In genomic region chr14:44009686-44010085, GRCm38 (mm10) we compare ENCODE assay signal across 39 mouse cellular contexts. TPM values are rescaled to one million over a fixed set of nuclear protein-coding genes. Genes with fewer than 3 reads are reported as not detected.
"Had no signal": no experiment of that assay in that cellular context is flagged by ENCODE, and none has a peak within 500 bp of the region (broad histone marks: within the 10 kb centered on the region; RNA-seq: fewer than 3 reads in every experiment).

No protein-coding gene starts in this region.

RNA-seq across cellular contexts. Expression of gene Ang6, which starts 7.6 kb away (rescaled TPM):
- total RNA-seq: left cerebral cortex, adult 8-10 months; left cerebral cortex, postnatal 10 days; left cerebral cortex, postnatal 14 days; left cerebral cortex, postnatal 25 days; left cerebral cortex, postnatal 36 days; left cerebral cortex, postnatal 4 days; liver, adult 2 months; megakaryocyte-erythroid progenitor cell, adult 5-6 weeks; midbrain, postnatal 0 days; monocyte, adult 5-6 weeks had no signal
- polyA plus RNA-seq: limb, embryonic 10.5 days; limb, embryonic 11.5 days; limb, embryonic 12.5 days; limb, embryonic 13.5 days; limb, embryonic 14.5 days; limb, embryonic 15.5 days; liver, adult 2 months; liver, embryonic 11.5 days; liver, embryonic 12.5 days; liver, embryonic 13.5 days; liver, embryonic 15.5 days; liver, postnatal 0 days; lung, adult 2 months; lung, embryonic 14.5 days; lung, embryonic 15.5 days; lung, embryonic 16.5 days; lung, postnatal 0 days; macrophage; midbrain, embryonic 10.5 days; midbrain, embryonic 11.5 days; midbrain, embryonic 12.5 days; midbrain, embryonic 13.5 days; midbrain, embryonic 14.5 days; midbrain, embryonic 15.5 days; midbrain, embryonic 16.5 days; midbrain, postnatal 0 days; myocyte; neural tube, embryonic 11.5 days; neural tube, embryonic 12.5 days had no signal

RNA-seq across cellular contexts. Expression of gene Ang5, which starts 52.8 kb away (rescaled TPM):
- total RNA-seq: left cerebral cortex, adult 8-10 months; left cerebral cortex, postnatal 10 days; left cerebral cortex, postnatal 14 days; left cerebral cortex, postnatal 25 days; left cerebral cortex, postnatal 36 days; left cerebral cortex, postnatal 4 days; liver, adult 2 months; megakaryocyte-erythroid progenitor cell, adult 5-6 weeks; midbrain, postnatal 0 days; monocyte, adult 5-6 weeks had no signal
- polyA plus RNA-seq: limb, embryonic 10.5 days; limb, embryonic 11.5 days; limb, embryonic 12.5 days; limb, embryonic 13.5 days; limb, embryonic 14.5 days; limb, embryonic 15.5 days; liver, adult 2 months; liver, embryonic 11.5 days; liver, embryonic 12.5 days; liver, embryonic 13.5 days; liver, embryonic 14.5 days; liver, embryonic 15.5 days; liver, embryonic 16.5 days; liver, postnatal 0 days; lung, adult 2 months; lung, embryonic 14.5 days; lung, embryonic 15.5 days; lung, embryonic 16.5 days; lung, postnatal 0 days; macrophage; midbrain, embryonic 10.5 days; midbrain, embryonic 11.5 days; midbrain, embryonic 12.5 days; midbrain, embryonic 13.5 days; midbrain, embryonic 14.5 days; midbrain, embryonic 15.5 days; midbrain, embryonic 16.5 days; midbrain, postnatal 0 days; myocyte; neural tube, embryonic 11.5 days; neural tube, embryonic 12.5 days had no signal
